19 mouse cellular contexts compared by ENCODE assay signal in genomic region chr9:58723165-58723564, GRCm38 (mm10). TPM values are rescaled to one million over a fixed set of nuclear protein-coding genes. Genes with fewer than 3 reads are reported as not detected.
"Had no signal": no experiment of that assay in that cellular context is flagged by ENCODE, and none has a peak within 500 bp of the region (broad histone marks: within the 10 kb centered on the region; RNA-seq: fewer than 3 reads in every experiment).

No protein-coding gene starts in this region.

- H3K27me3 ChIP-seq: midbrain, embryonic 13.5 days; neural tube, embryonic 13.5 days; neural tube, embryonic 15.5 days had no signal

- H3K9ac ChIP-seq: lung, embryonic 14.5 days; midbrain, embryonic 13.5 days; neural tube, embryonic 13.5 days; neural tube, embryonic 15.5 days had no signal

- DNase-seq: lung, adult 18-20 months; lung, embryonic 14.5 days; lung, postnatal 10 days; lung, postnatal 4 days; retina, postnatal 1 day; right cerebral cortex, adult 18-20 months; right cerebral cortex, postnatal 25 days; right cerebral cortex, postnatal 4 days; spleen, adult 18-20 months; thymus, adult 18-20 months; thymus, postnatal 14 days; thymus, postnatal 36 days had no signal

- H3K4me1 ChIP-seq: midbrain, embryonic 13.5 days; neural tube, embryonic 13.5 days; neural tube, embryonic 15.5 days had no signal

- H3K36me3 ChIP-seq: midbrain, embryonic 10.5 days; midbrain, embryonic 13.5 days; neural tube, embryonic 13.5 days; neural tube, embryonic 15.5 days had no signal

- ATAC-seq: midbrain, embryonic 13.5 days; midbrain, embryonic 16.5 days had no signal

- H3K27ac ChIP-seq: midbrain, embryonic 10.5 days; midbrain, embryonic 13.5 days; neural tube, embryonic 13.5 days; neural tube, embryonic 15.5 days had no signal

- H3K4me3 ChIP-seq: midbrain, embryonic 10.5 days; midbrain, embryonic 13.5 days; myocyte; neural tube, embryonic 13.5 days; neural tube, embryonic 15.5 days had no signal

- H3K4me2 ChIP-seq: lung, embryonic 14.5 days; midbrain, embryonic 13.5 days; neural tube, embryonic 13.5 days; neural tube, embryonic 15.5 days had no signal

- H3K9me3 ChIP-seq: midbrain, embryonic 10.5 days; midbrain, embryonic 13.5 days; neural tube, embryonic 13.5 days; neural tube, embryonic 15.5 days had no signal

RNA-seq across cellular contexts. Expression of gene Rec114, which starts 20.6 kb away (rescaled TPM):
- polyA plus RNA-seq: small intestine, adult 2 months had no signal
